Mouse (Mus musculus) CH12.LX (cell line): Measurements from ENCODE around the gene Slc17a5. TPM values are rescaled to one million over a fixed set of nuclear protein-coding genes. Genes with fewer than 3 reads are reported as not detected.

Source experiments
- DNase-seq: peaks from one replicate; pipeline ENCODE4 v3.0.0-alpha.2; 2013; ENCODE audit errors: extremely low read depth
- H3K27ac ChIP-seq: 2 replicates; pipeline ENCODE4 v1.5.1; 2012; ENCODE audit warnings: low read depth, mild to moderate bottlenecking, control low read depth, moderate library complexity; ENCODE audit not compliant: insufficient read depth
- H3K27me3 ChIP-seq: replicated peaks from 2 replicates; pipeline ENCODE3; 2012; ENCODE audit warnings: inconsistent platforms
- H3K36me3 ChIP-seq, 2 experiments: replicated peaks in 1 of 2; 2 replicates each; pipeline versions ENCODE3 to v1.6.1; 2012; ENCODE audit warnings: inconsistent platforms in 1 of 2, low read length in 1 of 2, mild to moderate bottlenecking in 1 of 2, mixed read lengths in 1 of 2, moderate library complexity in 1 of 2; ENCODE audit not compliant: control insufficient read depth in 1 of 2, insufficient read depth in 1 of 2
- H3K4me1 ChIP-seq, 2 experiments: 2 replicates each; pipeline ENCODE4 v1.6.1; 2012; ENCODE audit warnings: inconsistent platforms in 1 of 2, moderate library complexity in 1 of 2; ENCODE audit not compliant: insufficient read depth in 2 of 2, control insufficient read depth in 1 of 2
- H3K4me2 ChIP-seq: 2 replicates; pipeline ENCODE4 v1.6.1; 2012; ENCODE audit warnings: low read depth, mild to moderate bottlenecking, control low read depth; ENCODE audit not compliant: poor library complexity, insufficient read depth, severe bottlenecking
- H3K4me3 ChIP-seq, 3 experiments: fragments of 150-350 bp in 1 of 3; sonication (generic) in 1 of 3; replicated peaks in 1 of 3; 2 replicates each; pipeline versions ENCODE3 to v1.5.1; 2011 to 2012; ENCODE audit warnings: low read depth in 2 of 3, low read length in 2 of 3, mild to moderate bottlenecking in 2 of 3, moderate library complexity in 2 of 3, control low read depth in 1 of 3, improper control_type of control experiment in 1 of 3, inconsistent platforms in 1 of 3, mixed read lengths in 1 of 3; ENCODE audit not compliant: poor library complexity in 1 of 3
- H3K79me2 ChIP-seq: replicated peaks from 2 replicates; pipeline ENCODE4 v1.6.1; 2012; ENCODE audit warnings: mild to moderate bottlenecking, moderate library complexity; ENCODE audit not compliant: control insufficient read depth, poor library complexity, insufficient read depth, severe bottlenecking; ENCODE audit errors: extremely low read depth
- H3K9ac ChIP-seq: 2 replicates; pipeline ENCODE4 v1.6.1; 2012; ENCODE audit warnings: low read depth, mild to moderate bottlenecking, control low read depth, moderate library complexity; ENCODE audit not compliant: insufficient read depth
- H3K9me3 ChIP-seq: replicated peaks from 2 replicates; pipeline ENCODE3; 2012; ENCODE audit warnings: low read length, inconsistent platforms, mixed read lengths
- CHD1 ChIP-seq: IDR thresholded peaks from 2 replicates; pipeline ENCODE4 v1.6.1; 2012; ENCODE audit warnings: low read depth, low read length, improper control_type of control experiment, inconsistent platforms
- CHD2 ChIP-seq: IDR thresholded peaks from 2 replicates; pipeline ENCODE4 v1.6.1; 2011; ENCODE audit warnings: low read length, improper control_type of control experiment
- CTCF ChIP-seq, 2 experiments: IDR thresholded peaks in 1 of 2; conservative IDR thresholded peaks in 1 of 2; 2 replicates each; pipeline ENCODE4 v1.5.1; 2011 to 2012; ENCODE audit warnings: low read depth in 2 of 2, low read length in 2 of 2, improper control_type of control experiment in 1 of 2, inconsistent platforms in 1 of 2, mild to moderate bottlenecking in 1 of 2, moderate library complexity in 1 of 2
- E2F4 ChIP-seq: IDR thresholded peaks from 2 replicates; pipeline ENCODE4 v1.6.1; 2011; ENCODE audit warnings: low read depth, low read length, improper control_type of control experiment; ENCODE audit not compliant: insufficient replicate concordance
- ELF1 ChIP-seq: IDR thresholded peaks from 2 replicates; pipeline ENCODE4 v1.6.1; 2014; ENCODE audit warnings: low read depth, mild to moderate bottlenecking, inconsistent platforms, low read length, improper control_type of control experiment
- EP300 ChIP-seq: IDR thresholded peaks from 2 replicates; pipeline ENCODE4 v1.6.1; 2011; ENCODE audit warnings: low read length, improper control_type of control experiment
- ETS1 ChIP-seq: conservative IDR thresholded peaks from 2 replicates; pipeline ENCODE4 v1.6.1; 2012; ENCODE audit warnings: low read depth, mild to moderate bottlenecking, inconsistent platforms, low read length, improper control_type of control experiment, moderate library complexity
- GABPA ChIP-seq: IDR thresholded peaks from 2 replicates; pipeline ENCODE4 v1.6.1; 2012; ENCODE audit warnings: low read depth, low read length, improper control_type of control experiment, inconsistent platforms; ENCODE audit not compliant: insufficient replicate concordance
- IRF4 ChIP-seq: IDR thresholded peaks from 2 replicates; pipeline ENCODE4 v1.6.1; 2014; ENCODE audit warnings: low read depth, mild to moderate bottlenecking, inconsistent platforms, low read length, improper control_type of control experiment
- JUN ChIP-seq: IDR thresholded peaks from 2 replicates; pipeline ENCODE4 v1.6.1; 2011; ENCODE audit warnings: low read depth, mild to moderate bottlenecking, low read length, improper control_type of control experiment, moderate library complexity; ENCODE audit not compliant: insufficient read depth
- JUND ChIP-seq: conservative IDR thresholded peaks from 2 replicates; pipeline ENCODE4 v1.6.1; 2011; ENCODE audit warnings: low read depth, low read length, improper control_type of control experiment
- KAT2A ChIP-seq: IDR thresholded peaks from 2 replicates; pipeline ENCODE4 v1.6.1; 2012; ENCODE audit warnings: low read length, improper control_type of control experiment, inconsistent platforms; ENCODE audit not compliant: insufficient replicate concordance
- MAFK ChIP-seq: IDR thresholded peaks from 2 replicates; pipeline ENCODE4 v1.6.1; 2011; ENCODE audit warnings: low read length, improper control_type of control experiment; ENCODE audit not compliant: insufficient replicate concordance
- MAX ChIP-seq: IDR thresholded peaks from 2 replicates; pipeline ENCODE4 v1.6.1; 2011; ENCODE audit warnings: low read length, improper control_type of control experiment
- MAZ ChIP-seq: IDR thresholded peaks from 2 replicates; pipeline ENCODE4 v1.6.1; 2012; ENCODE audit warnings: low read depth, mild to moderate bottlenecking, inconsistent platforms, low read length, improper control_type of control experiment, moderate library complexity
- MXI1 ChIP-seq: IDR thresholded peaks from 2 replicates; pipeline ENCODE4 v1.6.1; 2011; ENCODE audit warnings: mild to moderate bottlenecking, low read depth, low read length, improper control_type of control experiment
- MYC ChIP-seq: IDR thresholded peaks from 2 replicates; pipeline ENCODE4 v1.6.1; 2011; ENCODE audit warnings: low read depth, mild to moderate bottlenecking, improper control_type of control experiment, low read length
- NELFE ChIP-seq: IDR thresholded peaks from 2 replicates; pipeline ENCODE4 v1.6.1; 2011; ENCODE audit warnings: low read depth, low read length, improper control_type of control experiment
- NRF1 ChIP-seq: IDR thresholded peaks from 2 replicates; pipeline ENCODE4 v1.6.1; 2014; ENCODE audit warnings: low read depth, mild to moderate bottlenecking, inconsistent platforms, low read length, improper control_type of control experiment, moderate library complexity
- POLR2A ChIP-seq: IDR thresholded peaks from 2 replicates; pipeline ENCODE4 v1.6.1; 2011; ENCODE audit warnings: low read depth, mild to moderate bottlenecking, improper control_type of control experiment, low read length
- POLR2AphosphoS2 ChIP-seq: IDR thresholded peaks from 2 replicates; pipeline ENCODE4 v1.6.1; 2011; ENCODE audit warnings: low read depth, low read length, improper control_type of control experiment
- RAD21 ChIP-seq: IDR thresholded peaks from 2 replicates; pipeline ENCODE4 v1.6.1; 2011; ENCODE audit warnings: low read depth, mild to moderate bottlenecking, low read length, improper control_type of control experiment, moderate library complexity
- RCOR1 ChIP-seq: conservative IDR thresholded peaks from 2 replicates; pipeline ENCODE4 v1.6.1; 2012; ENCODE audit warnings: low read depth, mild to moderate bottlenecking, inconsistent platforms, low read length, improper control_type of control experiment
- SIN3A ChIP-seq: IDR thresholded peaks from 2 replicates; pipeline ENCODE4 v1.6.1; 2012; ENCODE audit warnings: low read length, improper control_type of control experiment, inconsistent platforms
- SMC3 ChIP-seq: IDR thresholded peaks from 2 replicates; pipeline ENCODE4 v1.6.1; 2011; ENCODE audit warnings: low read depth, low read length, improper control_type of control experiment
- TBP ChIP-seq: conservative IDR thresholded peaks from 2 replicates; pipeline ENCODE4 v1.6.1; 2011; ENCODE audit warnings: low read depth, low read length, improper control_type of control experiment
- TCF12 ChIP-seq: IDR thresholded peaks from 2 replicates; pipeline ENCODE4 v1.6.1; 2014; ENCODE audit warnings: low read depth, mild to moderate bottlenecking, inconsistent platforms, low read length, improper control_type of control experiment
- UBTF ChIP-seq: IDR thresholded peaks from 2 replicates; pipeline ENCODE4 v1.6.1; 2012; ENCODE audit warnings: low read depth, mild to moderate bottlenecking, inconsistent platforms, low read length, improper control_type of control experiment, moderate library complexity
- USF2 ChIP-seq: conservative IDR thresholded peaks from 2 replicates; pipeline ENCODE4 v1.6.1; 2011; ENCODE audit warnings: low read depth, low read length, improper control_type of control experiment
- ZKSCAN1 ChIP-seq: IDR thresholded peaks from 2 replicates; pipeline ENCODE4 v1.6.1; 2012; ENCODE audit warnings: low read depth, inconsistent platforms, low read length, improper control_type of control experiment, borderline replicate concordance
- ZMIZ1 ChIP-seq: IDR thresholded peaks from 2 replicates; pipeline ENCODE4 v1.6.1; 2012; ENCODE audit warnings: low read depth, mild to moderate bottlenecking, inconsistent platforms, low read length, improper control_type of control experiment
- dilution Hi-C: fragments of 300-500 bp; cut with MboI; formaldehyde crosslinking; loops from 2 replicates; pipeline ENCODE4 v1.14.3; 2020; ENCODE audit warnings: low sequenced_read_pairs; ENCODE audit not compliant: extremely low pct_unique_long_range_greater_than_20kb, extremely low pct_ligation_motif_present
- in situ Hi-C: fragments of 300-500 bp; cut with MboI; formaldehyde crosslinking; loops from 3 replicates; pipeline ENCODE4 v1.14.3; 2019; ENCODE audit warnings: low sequenced_read_pairs, low pct_ligation_motif_present, low pct_unique_long_range_greater_than_20kb, mixed read lengths
- polyA plus RNA-seq: library from polyadenylated mRNA; unstranded; fragments of >175 nt; gene quantifications from 2 replicates; pipeline ENCODE4 v1.2.1, GENCODE M21; 2012; ENCODE audit warnings: low read depth; ENCODE audit not compliant: insufficient read length
- total RNA-seq, 2 experiments: library from RNA; depleted of rRNA; stranded (reverse); fragments of 300-350 nt in 1 of 2; fragments of >200 nt in 1 of 2; gene quantifications; 2 replicates each; pipeline ENCODE4 v1.2.3; 2012 to 2014

Gene Slc17a5
- total and polyA plus RNA-seq, 3 experiments: 4.9 to 7.6 (median 6.7) TPM

- no peak overlapping the region for H3K27ac ChIP-seq
- dilution Hi-C loops: no loop called here
- DNase-seq: no peak
- H3K4me3 ChIP-seq: no peak overlapping the region
- no peak overlapping the region for H3K4me2 ChIP-seq
- H3K4me1 ChIP-seq: peaks cover 8 to 29% of the 10 kb centered on the region in 2 experiments; a peak in 3 of 4 replicates
- H3K36me3 ChIP-seq: peaks cover 0 to 9% of the 10 kb centered on the region in 2 experiments
- in situ Hi-C loops: no loop called here
- TF ChIP-seq MAFK (peak; percentile 98), UBTF (no peak)
- TF ChIP-seq, all 38 proteins: peak for 1
- H3K27me3 ChIP-seq: no peaks in the 10 kb centered on the region
- peaks cover 6% of the 10 kb centered on the region; the same call in 1 of the 2 replicates for H3K79me2 ChIP-seq
- no peaks in the 10 kb centered on the region for H3K9me3 ChIP-seq
- no peak overlapping the region for H3K9ac ChIP-seq
Observed at GRCm38 (mm10) chr9:78590471-78590870, 2.6 kb upstream of the Slc17a5 start.

GRCm38 (mm10) chr9:78588411-78589033 lies 681 bp upstream of the Slc17a5 start:
- peak overlapping the region; percentile 23 to 80 (median 38) for H3K4me3 ChIP-seq
- H3K36me3 ChIP-seq: peaks cover 3 to 28% of the 10 kb centered on the region in 2 experiments
- DNase-seq: peak; percentile 95
- H3K27me3 ChIP-seq: no peaks in the 10 kb centered on the region
- H3K4me2 ChIP-seq: peak overlapping the region; percentile 77
- peak overlapping the region; percentile 89 for H3K27ac ChIP-seq
- H3K9me3 ChIP-seq: no peaks in the 10 kb centered on the region
- peaks cover 8 to 29% of the 10 kb centered on the region in 2 experiments; a peak in 3 of 4 replicates for H3K4me1 ChIP-seq
- in situ Hi-C loops: no loop called here
- dilution Hi-C loops: no loop called here
- peaks cover 6% of the 10 kb centered on the region; the same call in 1 of the 2 replicates for H3K79me2 ChIP-seq
- peak overlapping the region; percentile 67 for H3K9ac ChIP-seq
- TF ChIP-seq MXI1: peak; percentile 69; the same call in 1 of the 2 replicates
- no peak; the same call in 1 of the 2 replicates for TF ChIP-seq RAD21
- TF ChIP-seq SMC3: no peak
- TF ChIP-seq ETS1: peak; percentile 96
- TF ChIP-seq EP300: peak; percentile 99
- peak; percentile 58 for TF ChIP-seq ELF1
- TF ChIP-seq CTCF (conservative IDR thresholded peaks at IDR 0.05 in 1 of 2, IDR thresholded peaks at IDR 0.05 in 1 of 2; ENCODE audit: low read depth in 2 of 2, low read length in 2 of 2): no peak
- TF ChIP-seq TCF12: peak; percentile 93
- TF ChIP-seq NELFE: no peak; the same call in 1 of the 2 replicates
- TF ChIP-seq CHD1: no peak; the same call in 1 of the 2 replicates
- TF ChIP-seq JUND: peak; percentile 74; the same call in 1 of the 2 replicates
- TF ChIP-seq ZMIZ1: no peak
- peak; percentile 93 for TF ChIP-seq MAFK
- TF ChIP-seq JUN: peak; percentile 78; the same call in 1 of the 2 replicates
- TF ChIP-seq CHD2: peak; percentile 88
- TF ChIP-seq IRF4: peak; percentile 99
- TF ChIP-seq USF2: peak; percentile 92
- TF ChIP-seq GABPA: no peak
- no peak; the same call in 1 of the 2 replicates for TF ChIP-seq SIN3A
- no peak for TF ChIP-seq POLR2A
- no peak for TF ChIP-seq E2F4
- TF ChIP-seq MAZ: peak; percentile 95
- TF ChIP-seq NRF1: 0 out of 2 replicates have a peak, but pooled peaks have one; percentile 31
- TF ChIP-seq UBTF: no peak
- TF ChIP-seq KAT2A: 0 out of 2 replicates have a peak, but pooled peaks have one; percentile 15
- TF ChIP-seq POLR2AphosphoS2: no peak
- no peak for TF ChIP-seq TBP
- peak; percentile 90 for TF ChIP-seq RCOR1
- TF ChIP-seq ZKSCAN1: no peak
- peak; percentile 93 for TF ChIP-seq MYC
- peak; percentile 95 for TF ChIP-seq MAX
